Mouse (Mus musculus): ENCODE results near the gene Zbtb18. TPM values are rescaled to one million over a fixed set of nuclear protein-coding genes. Genes with fewer than 3 reads are reported as not detected.

Gene Zbtb18
- polyA plus RNA-seq, 1 experiment from 2014 or later = 3.3 TPM

DNA sequence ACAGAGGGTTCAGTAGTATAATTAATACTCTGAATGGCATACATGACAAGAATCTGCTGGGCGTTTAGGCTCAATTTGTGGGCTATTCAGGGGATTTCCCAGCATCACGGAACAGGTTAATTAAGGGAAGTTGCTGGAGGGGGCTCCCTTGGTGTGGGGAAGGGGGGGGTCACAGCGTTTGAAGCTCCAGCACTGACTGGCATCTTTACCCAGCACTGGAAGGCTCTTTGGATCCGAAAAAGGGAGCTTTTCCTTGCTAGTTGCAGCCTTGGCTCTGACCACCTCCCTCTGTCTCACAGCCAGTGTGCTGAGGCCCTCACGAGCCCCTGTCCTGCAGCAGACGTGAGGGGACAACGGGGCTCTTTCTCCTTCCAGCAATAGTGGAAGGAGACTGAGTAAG, 42.5 kb downstream of the Zbtb18 start:
- Histone ChIP-seq H3K36me3 (no peaks in the 10 kb centered on the region), H3K27me3 (no peaks in the 10 kb centered on the region; the same call in 1 of the 2 replicates), H3K4me1 (replicated peaks) (0 out of 2 replicates have a peak, but pooled peaks cover 4% of the 10 kb centered on the region), H3K4me2 (no peak overlapping the region), H3K4me3 (replicated peaks) (no peak overlapping the region), H3K9me3 (no peaks in the 10 kb centered on the region), H3K9ac (replicated peaks) (no peak overlapping the region), H3K27ac (no peak overlapping the region)
- no peak for ATAC-seq (ENCODE audit: insufficient number of reproducible peaks, insufficient read depth, low FRiP score, low TSS enrichment, low read depth)
- WGBS = 33% methylated on average over 7 of the region's 7 CpGs

DNA sequence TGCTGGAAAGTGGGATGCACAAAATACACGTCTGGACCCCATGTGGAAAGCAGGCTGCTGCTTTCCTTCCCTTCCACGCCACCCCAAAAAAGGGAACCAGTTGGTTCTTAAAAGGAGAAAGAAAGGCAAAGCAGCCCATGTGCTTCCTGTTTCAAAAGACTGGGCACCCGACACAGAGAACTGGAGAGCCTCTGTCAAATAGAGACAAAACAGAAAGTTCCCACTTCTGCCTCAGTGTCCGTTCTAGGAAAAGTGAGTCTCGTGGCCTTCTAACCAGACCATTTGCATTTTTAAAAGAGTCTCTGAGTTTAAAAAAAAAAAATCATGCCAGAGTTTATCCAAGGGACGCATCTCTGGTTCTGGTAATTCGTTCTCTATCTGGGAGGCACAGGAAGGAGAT, 47.7 kb downstream of the Zbtb18 start:
- Histone ChIP-seq H3K4me1 (replicated peaks) (peaks cover 2% of the 10 kb centered on the region; the same call in 1 of the 2 replicates), H3K27ac (no peak overlapping the region), H3K4me2 (no peak overlapping the region), H3K9ac (replicated peaks) (no peak overlapping the region), H3K27me3 (no peaks in the 10 kb centered on the region; the same call in 1 of the 2 replicates), H3K9me3 (no peaks in the 10 kb centered on the region), H3K36me3 (no peaks in the 10 kb centered on the region), H3K4me3 (replicated peaks) (no peak overlapping the region)
- WGBS = 71% methylated on average over 7 of the region's 7 CpGs
- ATAC-seq (ENCODE audit: insufficient number of reproducible peaks, insufficient read depth, low FRiP score, low TSS enrichment, low read depth) = no peak

GRCm38 (mm10) chr1:177490808-177491207, 48.7 kb downstream of the Zbtb18 start:
- Histone ChIP-seq H3K4me1 (replicated peaks) (peaks cover 3% of the 10 kb centered on the region; the same call in 1 of the 2 replicates), H3K27me3 (no peaks in the 10 kb centered on the region; the same call in 1 of the 2 replicates), H3K9ac (replicated peaks) (no peak overlapping the region), H3K36me3 (no peaks in the 10 kb centered on the region), H3K27ac (no peak overlapping the region), H3K9me3 (no peaks in the 10 kb centered on the region), H3K4me2 (no peak overlapping the region), H3K4me3 (replicated peaks) (no peak overlapping the region)
- no peak for ATAC-seq (ENCODE audit: insufficient number of reproducible peaks, insufficient read depth, low FRiP score, low TSS enrichment, low read depth)
- WGBS = 30% methylated on average over 4 of the region's 4 CpGs

DNA sequence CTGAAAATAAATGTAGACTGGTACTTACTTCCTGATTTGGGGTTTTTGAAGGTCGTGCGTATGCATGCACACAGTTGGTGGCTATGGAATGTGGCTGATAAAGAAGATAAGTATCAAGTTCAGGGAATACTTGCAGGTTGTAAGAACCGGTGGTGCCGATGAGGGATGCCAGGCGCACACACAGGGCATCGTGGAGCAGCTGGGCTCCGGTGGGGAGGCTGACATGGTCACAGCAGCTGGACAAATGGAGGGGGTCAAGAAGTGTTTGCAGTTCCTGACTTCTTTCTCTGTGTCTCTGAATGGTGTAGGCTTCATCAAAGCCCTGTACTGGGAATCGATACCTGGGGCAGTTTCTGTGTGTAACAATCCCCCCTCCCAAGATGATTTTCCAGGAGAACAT, 49.1 kb downstream of the Zbtb18 start:
- H3K36me3 ChIP-seq = no peaks in the 10 kb centered on the region
- H3K27ac ChIP-seq = no peak overlapping the region
- WGBS = 71% methylated on average over 8 of the region's 8 CpGs
- no peak overlapping the region for H3K4me2 ChIP-seq
- no peak overlapping the region for H3K9ac ChIP-seq (replicated peaks)
- H3K9me3 ChIP-seq = no peaks in the 10 kb centered on the region
- H3K27me3 ChIP-seq = no peaks in the 10 kb centered on the region; the same call in 1 of the 2 replicates
- peaks cover 3% of the 10 kb centered on the region; the same call in 1 of the 2 replicates for H3K4me1 ChIP-seq (replicated peaks)
- no peak overlapping the region for H3K4me3 ChIP-seq (replicated peaks)
- ATAC-seq (ENCODE audit: insufficient number of reproducible peaks, insufficient read depth, low FRiP score, low TSS enrichment, low read depth) = no peak

DNA sequence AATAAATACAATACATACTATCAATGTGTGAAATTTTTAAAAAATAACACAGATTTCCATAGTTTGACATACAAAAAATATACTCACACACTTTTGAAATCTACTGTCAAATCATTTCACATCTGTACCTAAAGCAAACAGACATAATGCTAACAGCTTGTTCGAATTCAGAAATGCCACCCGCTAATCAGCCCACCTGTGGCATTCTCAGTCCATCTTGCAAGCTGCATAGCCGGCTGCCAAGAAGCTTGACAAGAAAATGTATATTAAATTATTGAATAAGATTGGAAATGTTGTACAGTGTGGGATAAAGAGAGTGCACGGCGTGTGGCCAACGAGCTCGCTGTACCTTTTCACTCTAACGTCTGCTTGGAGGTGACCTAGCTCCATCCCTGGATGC, 52.2 kb downstream of the Zbtb18 start:
- H3K4me1 ChIP-seq (replicated peaks) = peaks cover 3% of the 10 kb centered on the region; the same call in 1 of the 2 replicates
- no peaks in the 10 kb centered on the region for H3K9me3 ChIP-seq
- H3K27ac ChIP-seq = no peak overlapping the region
- no peaks in the 10 kb centered on the region for H3K27me3 ChIP-seq
- no peaks in the 10 kb centered on the region for H3K36me3 ChIP-seq
- no peak overlapping the region for H3K4me3 ChIP-seq (replicated peaks)
- H3K4me2 ChIP-seq = no peak overlapping the region
- no peak for ATAC-seq (ENCODE audit: insufficient number of reproducible peaks, insufficient read depth, low FRiP score, low TSS enrichment, low read depth)
- H3K9ac ChIP-seq (replicated peaks) = no peak overlapping the region
- 82% methylated on average over 8 of the region's 8 CpGs for WGBS

DNA sequence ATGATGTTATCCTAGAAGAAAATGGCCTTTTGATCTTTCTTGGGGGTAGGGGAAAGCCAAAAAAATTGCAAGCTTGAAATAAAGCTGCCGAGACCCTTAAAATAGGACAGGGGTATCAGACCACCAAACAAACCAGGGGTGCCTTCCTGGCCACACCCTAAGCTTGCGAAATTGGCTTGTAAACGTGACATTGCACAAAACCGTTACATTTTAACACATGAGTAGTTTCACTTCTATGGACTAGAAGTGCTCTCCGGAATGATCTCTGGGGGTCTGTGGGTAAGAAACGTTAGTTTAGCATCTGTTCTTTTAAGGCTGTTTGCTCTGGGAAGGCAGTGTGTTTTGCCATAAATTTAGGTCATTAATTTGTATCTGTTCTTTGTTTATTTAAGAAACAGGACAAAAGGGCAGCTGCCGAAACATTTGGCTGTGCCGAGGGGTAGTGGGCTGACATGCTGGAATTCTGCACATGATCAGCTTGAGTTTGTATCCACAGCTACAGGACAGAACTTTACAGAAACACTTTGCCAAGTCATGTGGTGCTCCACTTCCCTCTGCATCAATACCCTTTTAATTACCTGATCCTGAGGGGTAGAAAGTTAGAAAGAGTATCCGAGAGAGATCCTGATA, 52.9 kb downstream of the Zbtb18 start:
- peaks cover 3% of the 10 kb centered on the region; the same call in 1 of the 2 replicates for H3K4me1 ChIP-seq (replicated peaks)
- H3K4me3 ChIP-seq (replicated peaks) = no peak overlapping the region
- no peak for ATAC-seq (ENCODE audit: insufficient number of reproducible peaks, insufficient read depth, low FRiP score, low TSS enrichment, low read depth)
- no peaks in the 10 kb centered on the region for H3K27me3 ChIP-seq
- no peaks in the 10 kb centered on the region for H3K36me3 ChIP-seq
- 27% methylated on average over 9 of the region's 9 CpGs for WGBS
- no peak overlapping the region for H3K9ac ChIP-seq (replicated peaks)
- H3K9me3 ChIP-seq = no peaks in the 10 kb centered on the region
- H3K4me2 ChIP-seq = peak overlapping the region; percentile 16
- no peak overlapping the region for H3K27ac ChIP-seq

Other genes starting within 250 kb of the Zbtb18 start
- 9.1 and 9.8 TPM in 2 replicates for gene Akt3, start 184.1 kb upstream of the Zbtb18 start, polyA plus RNA-seq (2016; fragmentation: Nextera tagmentation; extraction: Ambion mirVana)